Mouse (Mus musculus) Patski (cell line): Measurements from ENCODE around the gene Micall1. TPM values are rescaled to one million over a fixed set of nuclear protein-coding genes. Genes with fewer than 3 reads are reported as not detected.

ENCODE experiments used
- ATAC-seq: fragments of 100-300 bp; one replicate; pipeline ENCODE4 v1.8.0; 2021
- CTCF ChIA-PET: fragments of 350-600 bp; sonication (Branson Sonifier 250); formaldehyde crosslinking; loops from one replicate; lab custom pipeline; 2022; ENCODE audit warnings: inconsistent platforms; lab: Charles Lee
- POLR2A ChIA-PET: fragments of 350-600 bp; sonication (Branson Sonifier 250); formaldehyde crosslinking; loops from one replicate; lab custom pipeline; 2022; ENCODE audit warnings: antibody characterized with exemption, inconsistent platforms; lab: Charles Lee
- DNase-seq: peaks from one replicate; pipeline ENCODE4 v3.0.0-alpha.2; 2011; ENCODE audit warnings: low read depth, low spot score
- H3K27me3 ChIP-seq: fragments of 371-371 bp; one replicate; pipeline ENCODE4 v1.5.1; 2021
- CTCF ChIP-seq: fragments of 100-300 bp; IDR thresholded peaks from one replicate; pipeline ENCODE4 v1.5.1; 2021
- in situ Hi-C: fragments of 300-500 bp; cut with MboI; formaldehyde crosslinking; loops from 3 replicates; pipeline ENCODE4 v1.11.1; 2018; ENCODE audit warnings: low pct_unique_long_range_greater_than_20kb, mixed read lengths
- polyA plus RNA-seq: library from polyadenylated mRNA; unstranded; gene quantifications from one replicate; pipeline ENCODE4 v1.2.3, GENCODE M21; 2021

Gene Micall1
- polyA plus RNA-seq, 1 experiment from 2014 or later, result 43.0 TPM

DNA sequence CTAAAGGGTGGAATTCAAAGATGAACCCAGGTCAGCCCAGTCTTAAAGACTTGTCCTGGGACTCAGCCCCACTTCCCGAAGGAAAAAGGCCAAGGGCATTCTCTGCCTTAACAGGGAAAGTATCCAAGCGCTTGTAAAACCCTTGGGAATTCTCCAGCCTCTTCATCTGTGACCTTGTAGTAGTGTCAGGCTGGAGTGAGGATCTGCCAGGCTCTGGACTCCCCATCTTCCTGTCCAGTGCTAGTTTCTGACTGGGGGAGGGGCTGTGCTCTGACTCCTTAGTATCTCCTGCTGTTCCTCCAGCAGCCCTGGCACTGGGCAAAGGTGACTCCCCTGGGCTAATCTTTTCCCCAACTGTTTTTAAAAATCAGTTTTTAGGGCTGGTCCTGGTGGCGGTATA, 12.1 kb upstream of the Micall1 start:
- H3K27me3 ChIP-seq, result no peaks in the 10 kb centered on the region
- no peak for ATAC-seq
- ChIA-PET CTCF (no interaction called here), POLR2A (no interaction called here)
- DNase-seq, result no peak
- in situ Hi-C loops, result no loop called here
- TF ChIP-seq CTCF, result no peak

DNA sequence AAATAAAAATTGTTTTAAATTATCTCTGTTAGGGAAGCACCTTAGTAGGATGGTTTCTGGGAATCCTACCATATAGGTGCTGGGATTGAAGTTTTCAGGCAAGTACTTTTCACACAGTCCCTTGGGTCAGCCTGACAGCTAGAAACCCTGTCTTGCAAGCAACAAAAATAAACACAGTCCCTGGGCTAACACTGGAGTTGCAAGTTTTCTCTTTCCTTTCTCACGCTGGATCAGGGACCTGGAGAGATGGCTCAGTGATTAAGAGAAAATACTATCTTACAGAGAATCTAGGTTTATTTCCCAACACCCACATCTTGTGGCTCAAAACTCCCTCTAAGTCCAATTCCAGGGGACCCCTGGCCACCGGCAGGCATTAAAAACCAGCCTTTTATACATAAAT, 11.6 kb upstream of the Micall1 start:
- CTCF ChIA-PET, result no interaction called here
- no peak for DNase-seq
- POLR2A ChIA-PET, result interaction anchor here (0.9 kb wide), 1 partner anchor 11 kb away, joined by 4 read pairs; the partner anchor contains the start of gene Micall1
- in situ Hi-C loops, result no loop called here
- no peaks in the 10 kb centered on the region for H3K27me3 ChIP-seq
- no peak for ATAC-seq
- no peak for TF ChIP-seq CTCF

DNA sequence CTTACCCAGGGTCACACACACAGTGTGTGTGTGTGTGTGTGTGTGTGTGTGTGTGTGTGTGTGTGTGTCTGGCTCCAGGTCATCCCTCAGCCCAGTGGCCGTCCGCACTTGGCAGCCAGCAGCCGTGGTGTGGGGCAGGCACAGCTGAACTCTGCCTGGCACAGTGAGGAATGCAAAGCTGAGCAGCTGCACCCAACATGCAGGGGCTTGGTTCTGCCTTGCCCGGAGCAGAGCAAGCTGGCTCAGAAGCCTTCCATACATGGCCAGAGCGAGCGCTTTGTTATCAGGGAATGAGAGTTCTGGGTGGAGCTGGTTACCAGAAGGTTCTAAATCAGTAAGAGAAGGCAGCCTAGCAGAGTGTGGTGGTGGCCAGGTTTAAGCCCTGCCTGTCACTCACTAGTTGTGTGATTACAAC, 11.1 kb upstream of the Micall1 start:
- ATAC-seq, result no peak
- no peak for DNase-seq
- CTCF ChIA-PET, result no interaction called here
- POLR2A ChIA-PET, result interaction anchor here (0.9 kb wide), 1 partner anchor 11 kb away, joined by 4 read pairs; the partner anchor contains the start of gene Micall1
- in situ Hi-C loops, result no loop called here
- H3K27me3 ChIP-seq, result no peaks in the 10 kb centered on the region
- TF ChIP-seq CTCF, result no peak

- ATAC-seq, result no peak
- no peak for TF ChIP-seq CTCF
- in situ Hi-C loops, result no loop called here
- ChIA-PET CTCF (no interaction called here), POLR2A (interaction anchor here (0.9 kb wide), 1 partner anchor 10 kb away, joined by 4 read pairs; the partner anchor contains the start of gene Micall1)
- H3K27me3 ChIP-seq, result no peaks in the 10 kb centered on the region
- DNase-seq, result no peak
Measured at GRCm38 (mm10) chr15:79098220-79098619, 10.5 kb upstream of the Micall1 start.

GRCm38 (mm10) chr15:79098868-79099267, 9.8 kb upstream of the Micall1 start:
- ChIA-PET POLR2A (no interaction called here), CTCF (interaction anchor here (1.4 kb wide), 1 partner anchor 40 kb away, joined by 3 read pairs; no protein-coding TSS in a partner anchor)
- no peak for ATAC-seq
- no peaks in the 10 kb centered on the region for H3K27me3 ChIP-seq
- DNase-seq, result no peak
- in situ Hi-C loops, result no loop called here
- no peak for TF ChIP-seq CTCF

DNA sequence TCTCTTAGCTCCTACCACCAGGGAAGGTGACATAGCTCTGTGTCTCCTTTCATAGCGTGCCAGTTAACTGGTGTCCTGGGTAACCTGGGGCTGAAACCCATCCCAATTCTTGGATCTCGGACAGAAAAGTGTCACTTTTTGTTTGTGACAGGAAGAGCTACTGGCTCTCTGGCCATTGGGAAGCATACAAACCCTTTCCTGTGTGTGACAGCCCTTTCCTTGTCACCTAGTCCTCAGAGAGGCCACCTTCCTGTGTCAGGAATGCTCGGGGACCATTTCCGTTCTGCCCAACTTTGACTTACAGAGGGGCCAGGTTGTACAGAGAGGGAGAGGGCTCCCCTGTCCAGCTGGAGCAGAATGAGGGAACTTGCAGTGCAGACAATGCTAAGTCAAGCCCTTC, 9.2 kb upstream of the Micall1 start:
- no peak for TF ChIP-seq CTCF
- no peak for DNase-seq
- no peaks in the 10 kb centered on the region for H3K27me3 ChIP-seq
- in situ Hi-C loops, result no loop called here
- ATAC-seq, result no peak
- POLR2A ChIA-PET, result interaction anchor here (0.6 to 1.9 kb wide), 3 partner anchors 9 to 223 kb away, joined by 4 to 5 read pairs (median 4); partner anchors contain the start of gene Micall1
- CTCF ChIA-PET, result interaction anchor here (1.2 to 1.5 kb wide), 3 partner anchors 8 to 40 kb away, joined by 3 read pairs; no protein-coding TSS in a partner anchor

- ATAC-seq, result no peak
Measured at GRCm38 (mm10) chr15:79100391-79100790, 8.3 kb upstream of the Micall1 start.

GRCm38 (mm10) chr15:79101531-79101930, 7.2 kb upstream of the Micall1 start:
- POLR2A ChIA-PET, result no interaction called here
- in situ Hi-C loops, result no loop called here
- CTCF ChIA-PET, result no interaction called here
- DNase-seq (no peak), ATAC-seq (no peak)
- H3K27me3 ChIP-seq, result no peaks in the 10 kb centered on the region
- no peak for TF ChIP-seq CTCF

More at GRCm38 (mm10) chr15:79100391-79100790, 8.3 kb upstream of the Micall1 start:
- in situ Hi-C loops, result no loop called here
- CTCF ChIA-PET, result interaction anchor here (1.0 to 1.5 kb wide), 3 partner anchors 9 to 19 kb away, joined by 3 read pairs; no protein-coding TSS in a partner anchor
- H3K27me3 ChIP-seq, result no peaks in the 10 kb centered on the region
- POLR2A ChIA-PET, result interaction anchor here (0.9 to 1.9 kb wide), 2 partner anchors 8 to 9 kb away, joined by 4 to 5 read pairs; partner anchors contain the start of gene Micall1
- no peak for DNase-seq
- no peak for TF ChIP-seq CTCF

DNA sequence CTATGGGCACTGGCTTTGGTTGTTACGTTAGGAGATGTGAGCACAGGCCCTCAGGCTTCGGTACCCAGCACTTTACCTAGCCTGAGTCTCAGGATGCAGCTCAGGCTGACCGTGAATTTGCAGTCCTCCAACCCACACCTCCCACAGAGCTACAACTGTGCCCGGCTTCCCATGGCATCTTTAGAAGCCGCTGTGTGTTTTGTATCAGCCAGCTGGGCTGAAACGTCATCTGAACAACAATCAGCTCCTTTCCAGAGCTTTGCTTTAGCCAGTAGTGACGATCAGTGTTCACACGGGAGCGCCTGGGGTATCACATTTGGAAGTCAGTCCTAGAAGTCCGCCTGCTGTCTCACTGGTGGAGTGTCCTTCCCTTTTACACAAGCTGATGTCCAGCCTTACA, 5.4 kb upstream of the Micall1 start:
- TF ChIP-seq CTCF, result no peak
- in situ Hi-C loops, result no loop called here
- ChIA-PET POLR2A (no interaction called here), CTCF (no interaction called here)
- DNase-seq, result no peak
- ATAC-seq, result no peak
- no peaks in the 10 kb centered on the region for H3K27me3 ChIP-seq

DNA sequence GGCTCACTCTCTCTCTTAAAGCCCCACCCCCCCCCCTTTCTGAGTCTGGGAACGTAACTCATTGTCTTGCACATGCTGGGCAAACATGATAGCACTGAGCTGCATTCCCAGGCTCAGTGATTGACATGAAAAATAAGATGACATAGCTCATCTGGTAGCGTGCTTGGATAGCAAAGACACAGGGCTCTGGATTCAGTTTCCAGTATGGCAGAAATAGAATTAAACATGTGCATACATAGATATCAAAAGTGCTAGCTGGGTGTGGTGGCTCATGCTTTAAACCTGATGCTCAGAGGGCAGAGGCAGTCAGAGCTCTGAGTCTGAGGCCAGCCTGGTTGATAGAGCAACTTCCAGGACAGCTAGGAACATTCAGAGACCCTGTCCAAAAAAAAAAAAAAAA, 2.9 kb upstream of the Micall1 start:
- DNase-seq (no peak), ATAC-seq (no peak)
- in situ Hi-C loops, result no loop called here
- POLR2A ChIA-PET, result no interaction called here
- H3K27me3 ChIP-seq, result no peaks in the 10 kb centered on the region
- TF ChIP-seq CTCF, result no peak
- CTCF ChIA-PET, result no interaction called here

DNA sequence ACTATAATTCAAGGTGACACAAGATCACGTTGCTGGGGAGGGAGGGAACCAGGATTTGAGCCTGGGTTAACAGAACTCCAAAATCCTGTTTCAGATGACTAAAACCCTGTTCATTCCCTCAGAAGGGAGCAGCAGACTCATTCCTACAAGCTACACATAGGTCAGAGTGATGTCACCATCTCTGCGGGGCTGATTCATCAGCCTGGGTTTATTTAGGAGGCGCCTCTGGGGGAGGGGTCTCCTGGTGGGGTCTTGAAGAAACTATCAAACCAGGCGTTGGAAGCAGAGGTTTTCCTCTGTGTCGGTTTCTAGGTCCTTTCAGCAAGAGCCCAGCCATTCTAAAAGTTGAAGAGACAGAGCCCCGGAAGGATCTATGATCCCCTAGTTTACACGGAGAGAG, 732 bp upstream of the Micall1 start:
- no peaks in the 10 kb centered on the region for H3K27me3 ChIP-seq
- in situ Hi-C loops, result no loop called here
- DNase-seq (peak; percentile 54), ATAC-seq (peak; percentile 15)
- ChIA-PET POLR2A (interaction anchor here (0.6 to 3.4 kb wide), 3 partner anchors 8 to 97 kb away, joined by 5 to 10 read pairs (median 7); no protein-coding TSS in a partner anchor), CTCF (interaction anchor here (1.4 to 1.5 kb wide), 2 partner anchors 19 to 36 kb away, joined by 4 to 5 read pairs; no protein-coding TSS in a partner anchor)
- TF ChIP-seq CTCF, result no peak
